Mouse (Mus musculus) heart, embryonic 14.5 days (tissue): ENCODE measurements around the gene Rab34. TPM values are rescaled to one million over a fixed set of nuclear protein-coding genes. Genes with fewer than 3 reads are reported as not detected.
A peak's percentile ranks its signal among the peaks of the same experiment; 100 is the strongest.

Experiments used
- ATAC-seq: fragments of 200-750 bp; cut with Nextera tagmentation; 2 replicates; pipeline ENCODE4 v1.8.0; 2017; ENCODE audit warnings: low read depth, moderate TSS enrichment; ENCODE audit not compliant: insufficient number of reproducible peaks, insufficient read depth, low FRiP score
- H3K27ac ChIP-seq, 2 experiments: fragments of 200-500 bp in 1 of 2; fragments of 300-500 bp in 1 of 2; sonication (generic) in 1 of 2; replicated peaks in 1 of 2; 2 replicates each; pipeline ENCODE4 v1.5.1; 2012 to 2014; ENCODE audit warnings: low read depth in 2 of 2, low read length in 2 of 2, control low read depth in 1 of 2, mild to moderate bottlenecking in 1 of 2, mixed read lengths in 1 of 2; ENCODE audit not compliant: control insufficient read depth in 1 of 2, insufficient read depth in 1 of 2
- H3K27me3 ChIP-seq: fragments of 300-500 bp; sonication (generic); 2 replicates; pipeline ENCODE4 v1.6.1; 2014; ENCODE audit warnings: mild to moderate bottlenecking, low read length, control low read depth; ENCODE audit not compliant: control insufficient read depth, insufficient read depth
- H3K36me3 ChIP-seq: fragments of 300-500 bp; sonication (generic); 2 replicates; pipeline ENCODE4 v1.6.1; 2014; ENCODE audit warnings: mild to moderate bottlenecking, control low read depth, low read length, mixed read lengths; ENCODE audit not compliant: control insufficient read depth, insufficient read depth
- H3K4me1 ChIP-seq, 2 experiments: fragments of 200-500 bp in 1 of 2; fragments of 300-500 bp in 1 of 2; sonication (generic) in 1 of 2; 2 replicates each; pipeline ENCODE4 v1.6.1; 2012 to 2014; ENCODE audit warnings: low read length in 2 of 2, control low read depth in 1 of 2, mixed read lengths in 1 of 2; ENCODE audit not compliant: control insufficient read depth in 2 of 2, insufficient read depth in 2 of 2
- H3K4me2 ChIP-seq: fragments of 300-500 bp; sonication (generic); 2 replicates; pipeline ENCODE4 v1.6.1; 2014; ENCODE audit warnings: mild to moderate bottlenecking, low read length
- H3K4me3 ChIP-seq, 2 experiments: fragments of 200-500 bp in 1 of 2; fragments of 300-500 bp in 1 of 2; sonication (generic) in 1 of 2; 2 replicates each; pipeline ENCODE4 v1.5.1; 2012 to 2014; ENCODE audit warnings: low read length in 2 of 2, mild to moderate bottlenecking in 2 of 2, control low read depth in 1 of 2, low read depth in 1 of 2, moderate library complexity in 1 of 2; ENCODE audit not compliant: control insufficient read depth in 1 of 2, insufficient read depth in 1 of 2
- H3K9ac ChIP-seq: fragments of 300-500 bp; sonication (generic); 2 replicates; pipeline ENCODE4 v1.6.1; 2014; ENCODE audit warnings: mild to moderate bottlenecking, low read length
- H3K9me3 ChIP-seq: fragments of 300-500 bp; sonication (generic); 2 replicates; pipeline ENCODE4 v1.6.1; 2016; ENCODE audit warnings: low read length, control low read depth; ENCODE audit not compliant: control insufficient read depth
- WGBS: fragments of 180-500 bp; shearing (Covaris S2); extraction: QIAGEN DNeasy Blood & Tissue Kit; methylation state at CpG from one replicate; pipeline ENCODE4 v1.1.7; 2014; 5-methylcytosine and 5-hydroxymethylcytosine counted together
- polyA plus RNA-seq: library from polyadenylated mRNA; unstranded; fragments of >200 nt; fragmentation: Nextera tagmentation; extraction: Ambion mirVana; gene quantifications from 2 replicates; pipeline ENCODE4 v1.2.1, GENCODE M21; 2014

Rab34 gene
- polyA plus RNA-seq, 1 experiment from 2014 or later = 61.8 TPM

DNA sequence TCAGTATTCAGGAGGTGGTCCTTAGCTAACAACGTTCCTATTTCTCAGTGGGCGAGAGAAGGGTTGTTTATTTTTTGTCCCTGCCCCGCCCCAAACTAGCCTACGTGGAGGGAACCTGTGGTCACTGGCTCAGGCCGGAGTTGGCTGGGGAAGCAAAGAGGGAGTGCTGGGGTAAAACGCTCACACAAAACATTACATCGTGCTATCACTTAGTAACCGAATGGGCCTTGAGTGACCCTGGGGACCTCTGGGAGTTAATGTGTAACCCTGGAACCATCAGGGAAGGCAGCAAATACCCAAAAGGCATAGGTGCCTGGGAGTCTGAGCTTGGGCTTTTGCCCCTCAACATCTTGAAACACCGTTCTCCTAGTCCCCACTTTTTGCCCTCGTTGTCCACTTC, 10.8 kb upstream of the Rab34 start:
- no peak for ATAC-seq
- no peaks in the 10 kb centered on the region for H3K27me3 ChIP-seq
- H3K4me3 ChIP-seq = peak overlapping the region; percentile 67 to 80
- peak overlapping the region; percentile 96 for H3K4me2 ChIP-seq
- peaks cover 33% of the 10 kb centered on the region for H3K36me3 ChIP-seq
- H3K9me3 ChIP-seq = no peaks in the 10 kb centered on the region
- WGBS = under 1% methylated on average over 10 of the region's 10 CpGs
- peak overlapping the region; percentile 48 to 92 for H3K27ac ChIP-seq
- H3K4me1 ChIP-seq = peaks cover 11 to 35% of the 10 kb centered on the region in 2 experiments
- peak overlapping the region; percentile 79 for H3K9ac ChIP-seq

DNA sequence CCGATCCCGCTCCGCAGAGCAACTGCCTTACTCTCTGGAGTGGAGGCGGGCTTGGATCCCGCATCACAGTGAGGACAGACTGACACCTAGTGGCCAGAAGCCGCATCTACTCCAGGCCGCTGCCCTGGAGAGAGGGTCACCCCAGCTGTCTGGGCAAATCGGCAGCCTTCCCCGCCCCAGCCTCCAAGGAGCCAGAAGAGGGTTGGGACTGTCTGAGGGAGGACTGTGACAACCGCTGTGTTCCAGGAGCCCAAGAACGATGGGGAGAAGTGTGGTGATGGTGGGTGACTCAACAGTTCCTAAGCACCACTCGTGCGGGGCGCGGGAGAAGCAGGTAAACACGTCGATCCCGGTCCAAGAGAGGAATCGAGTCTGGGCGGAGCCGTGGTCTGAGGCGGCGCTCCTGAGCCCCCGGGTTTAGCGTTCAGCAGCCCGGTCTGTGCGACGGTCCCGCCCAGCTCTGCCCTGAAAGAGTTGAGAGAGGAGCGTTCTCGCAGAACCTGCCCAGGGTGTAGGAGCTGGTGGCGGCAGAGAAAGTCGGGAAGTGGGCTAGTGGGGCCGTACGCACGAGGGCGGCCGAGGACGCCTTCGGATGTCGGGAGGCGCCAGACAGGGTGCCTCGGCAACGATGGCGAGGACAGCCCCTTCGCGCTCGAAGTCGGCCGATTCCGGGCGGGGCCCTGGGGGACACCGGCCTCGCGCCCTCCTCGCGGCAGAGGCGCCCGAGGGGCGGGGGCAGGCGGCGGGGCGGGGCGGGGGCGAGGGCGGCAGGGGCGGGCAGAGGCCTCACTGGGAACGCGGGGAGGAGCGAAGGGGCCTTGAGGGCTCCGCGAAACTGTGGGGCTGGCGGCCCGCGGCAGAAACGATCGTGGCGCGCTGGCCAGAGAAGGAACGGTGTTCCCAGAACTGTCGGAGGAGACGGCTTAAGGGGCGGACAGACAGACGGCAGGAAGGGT, 10.0 kb upstream of the Rab34 start:
- H3K4me2 ChIP-seq = peak overlapping the region; percentile 96
- ATAC-seq = peak; percentile 74
- peak overlapping the region; percentile 92 to 96 for H3K27ac ChIP-seq
- peak overlapping the region; percentile 79 for H3K9ac ChIP-seq
- under 1% methylated on average over 70 of the region's 84 CpGs for WGBS
- H3K4me3 ChIP-seq = peak overlapping the region; percentile 67 to 83
- peaks cover 33% of the 10 kb centered on the region for H3K36me3 ChIP-seq
- no peaks in the 10 kb centered on the region for H3K9me3 ChIP-seq
- peaks cover 11 to 35% of the 10 kb centered on the region in 2 experiments for H3K4me1 ChIP-seq
- H3K27me3 ChIP-seq = no peaks in the 10 kb centered on the region

DNA sequence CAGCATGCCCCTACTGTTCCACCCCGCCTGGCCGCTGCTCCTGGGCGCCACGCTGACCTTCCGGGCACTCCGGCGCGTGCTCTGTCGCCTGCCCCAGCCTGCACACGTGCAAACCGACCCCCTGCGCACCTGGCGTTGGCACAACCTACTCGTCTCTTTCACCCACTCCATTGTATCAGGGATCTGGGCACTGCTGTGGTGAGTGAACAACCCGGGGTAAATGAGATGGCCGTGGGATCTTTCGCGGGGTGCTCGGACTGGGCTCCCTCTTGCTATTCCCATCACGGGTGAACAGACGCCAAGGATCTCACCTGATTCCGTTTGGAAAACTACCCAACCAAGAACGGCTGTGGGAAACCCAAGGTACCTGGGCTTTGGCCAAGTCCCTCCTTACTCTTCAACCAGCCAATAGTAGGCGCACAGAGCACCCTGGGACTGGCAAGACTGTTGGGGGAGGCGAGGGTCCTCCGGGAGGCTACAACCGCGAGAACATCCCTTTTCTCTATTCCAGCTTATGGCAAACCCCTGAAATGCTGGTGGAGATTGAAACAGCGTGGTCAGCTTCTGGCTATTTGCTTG, 9.3 kb upstream of the Rab34 start:
- Histone ChIP-seq H3K4me2 (peak overlapping the region; percentile 96), H3K4me3 (peak overlapping the region; percentile 67 to 83), H3K4me1 (peaks cover 13 to 37% of the 10 kb centered on the region in 2 experiments), H3K27ac (peak overlapping the region; percentile 92 to 96), H3K9me3 (no peaks in the 10 kb centered on the region), H3K27me3 (no peaks in the 10 kb centered on the region), H3K36me3 (peaks cover 33% of the 10 kb centered on the region), H3K9ac (peak overlapping the region; percentile 79)
- under 1% methylated on average over 29 of the region's 29 CpGs for WGBS
- ATAC-seq = peak; percentile 15

DNA sequence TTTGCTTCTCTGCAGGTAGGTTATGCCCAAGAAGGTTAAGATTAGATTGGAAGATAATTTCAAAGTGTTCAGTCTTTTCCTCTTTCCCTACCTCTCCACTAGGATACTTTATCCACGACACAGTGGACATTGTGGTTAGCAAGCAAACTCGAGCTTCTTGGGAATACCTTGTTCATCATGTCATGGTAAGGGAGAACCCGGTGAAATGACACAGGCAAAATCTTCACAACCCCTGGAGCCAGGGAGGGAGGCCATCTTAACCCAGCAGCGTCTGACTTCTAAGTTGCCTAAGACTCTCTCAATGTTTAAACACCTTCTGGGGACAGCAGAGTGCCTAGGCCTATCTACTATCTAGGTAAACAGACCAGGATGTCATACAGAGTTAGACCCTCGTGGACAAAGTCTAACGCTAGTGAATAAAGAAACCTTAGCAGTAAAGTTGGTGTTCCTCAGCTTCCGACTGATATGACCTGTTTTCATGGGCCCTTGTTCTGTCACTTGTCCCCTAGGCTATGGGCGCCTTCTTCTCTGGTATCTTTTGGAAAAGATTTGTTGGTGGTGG, 8.7 kb upstream of the Rab34 start:
- peaks cover 33% of the 10 kb centered on the region for H3K36me3 ChIP-seq
- no peaks in the 10 kb centered on the region for H3K9me3 ChIP-seq
- H3K9ac ChIP-seq = peak overlapping the region; percentile 79
- peaks cover 13 to 40% of the 10 kb centered on the region in 2 experiments for H3K4me1 ChIP-seq
- peak overlapping the region in 1 of 2 experiments; percentile 92; a peak in 2 of 4 replicates for H3K27ac ChIP-seq
- ATAC-seq = no peak
- WGBS = 32% methylated on average over 8 of the region's 8 CpGs
- peak overlapping the region; percentile 96 for H3K4me2 ChIP-seq
- H3K4me3 ChIP-seq = peak overlapping the region; percentile 67 to 83
- no peaks in the 10 kb centered on the region for H3K27me3 ChIP-seq

DNA sequence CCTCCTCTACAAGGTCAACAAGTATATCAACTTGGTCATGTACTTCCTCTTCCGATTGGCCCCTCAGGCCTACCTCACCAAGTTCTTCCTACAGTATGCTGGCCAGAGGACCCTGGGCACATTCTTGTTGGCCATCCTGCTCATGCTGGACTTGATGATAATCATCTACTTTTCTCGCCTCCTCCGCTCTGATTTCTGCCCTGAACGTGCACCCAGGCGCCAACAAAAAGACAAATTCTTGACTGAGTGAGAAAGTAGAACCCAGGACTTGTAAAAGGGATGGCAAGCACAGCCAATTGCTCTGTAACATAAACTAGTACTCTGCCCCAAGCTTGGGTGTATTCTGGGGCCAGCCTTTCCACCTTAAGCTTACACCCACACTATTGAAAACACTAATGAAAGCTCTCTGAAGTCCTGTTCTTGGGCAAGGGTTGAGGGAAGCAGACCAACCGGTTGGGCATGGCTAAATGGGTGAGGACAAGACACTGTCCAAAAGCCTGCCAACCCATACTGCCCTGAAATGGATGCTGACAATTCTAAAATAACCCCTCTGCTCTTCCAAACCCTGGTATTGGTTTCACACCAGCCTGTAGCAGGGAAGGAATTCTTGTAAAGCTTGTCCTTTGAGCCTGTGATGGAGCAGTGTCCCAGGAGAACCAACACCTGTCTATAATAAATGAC, 8.0 kb upstream of the Rab34 start:
- peaks cover 13 to 40% of the 10 kb centered on the region in 2 experiments for H3K4me1 ChIP-seq
- H3K4me3 ChIP-seq = no peak overlapping the region
- WGBS = 57% methylated on average over 6 of the region's 6 CpGs

DNA sequence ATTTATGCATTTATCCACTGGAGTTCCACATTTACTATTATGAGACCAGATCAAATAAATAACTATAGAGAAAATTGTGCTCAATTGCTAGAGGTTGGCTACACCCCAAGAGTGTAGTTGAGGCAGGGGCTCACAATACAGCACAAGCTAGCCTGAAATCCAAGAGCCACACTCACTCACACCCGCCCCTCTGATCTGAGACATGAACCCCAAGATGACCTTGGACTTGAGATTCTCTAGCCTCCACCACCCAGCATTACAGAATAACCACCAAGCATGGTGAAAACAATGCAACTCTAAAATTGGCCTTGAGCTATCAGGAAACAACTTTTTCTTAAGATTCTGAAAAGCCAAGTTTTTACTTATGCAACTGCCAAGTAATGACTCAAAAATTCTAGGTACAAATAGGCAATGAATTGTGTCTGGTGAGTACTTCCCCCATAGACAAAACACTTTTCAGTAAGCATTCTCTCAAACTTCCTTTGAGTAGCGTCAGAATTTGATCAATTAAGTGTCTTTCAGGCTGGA, 6.3 kb upstream of the Rab34 start:
- Histone ChIP-seq H3K27ac (no peak overlapping the region), H3K9ac (peak overlapping the region; percentile 88), H3K27me3 (no peaks in the 10 kb centered on the region), H3K36me3 (peaks cover 33% of the 10 kb centered on the region), H3K4me3 (peak overlapping the region; percentile 28 to 81), H3K9me3 (no peaks in the 10 kb centered on the region), H3K4me2 (peak overlapping the region; percentile 65), H3K4me1 (peaks cover 13 to 40% of the 10 kb centered on the region in 2 experiments)
- WGBS = 46% methylated on average over 2 of the region's 2 CpGs
- no peak for ATAC-seq

More for the DNA sequence above, 8.0 kb upstream of the Rab34 start:
- no peaks in the 10 kb centered on the region for H3K27me3 ChIP-seq
- H3K9ac ChIP-seq = no peak overlapping the region
- no peak overlapping the region for H3K4me2 ChIP-seq
- no peak for ATAC-seq
- H3K36me3 ChIP-seq = peaks cover 33% of the 10 kb centered on the region
- H3K9me3 ChIP-seq = no peaks in the 10 kb centered on the region
- H3K27ac ChIP-seq = 0 out of 4 replicates have a peak overlapping the region, but pooled peaks of 1 of the 2 experiments have one; percentile 17

DNA sequence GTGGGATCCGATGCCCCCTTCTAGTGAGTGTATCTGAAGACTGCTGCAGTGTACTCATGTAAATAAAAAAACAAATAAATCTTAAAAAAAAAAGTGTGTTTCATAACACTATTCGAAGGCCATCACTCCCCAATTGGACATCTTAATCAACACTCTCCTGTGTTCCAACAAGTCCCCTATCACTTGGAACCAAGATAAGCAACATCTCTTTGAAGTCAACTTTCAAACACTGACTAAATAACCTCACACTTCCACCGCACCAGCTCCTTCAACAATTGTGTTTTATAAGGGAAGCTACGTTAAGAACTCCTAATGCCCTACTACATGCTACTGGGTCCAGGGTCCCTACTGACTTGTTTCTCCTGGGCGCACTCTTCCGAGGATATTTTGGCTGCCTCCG, 5.8 kb upstream of the Rab34 start:
- 2% methylated on average over 7 of the region's 7 CpGs for WGBS
- ATAC-seq = no peak
- peaks cover 33% of the 10 kb centered on the region for H3K36me3 ChIP-seq

More for the DNA sequence above, 5.8 kb upstream of the Rab34 start:
- peak overlapping the region; percentile 81 to 91 for H3K4me3 ChIP-seq
- H3K4me1 ChIP-seq = peaks cover 13 to 38% of the 10 kb centered on the region in 2 experiments
- no peaks in the 10 kb centered on the region for H3K9me3 ChIP-seq
- peak overlapping the region; percentile 65 for H3K4me2 ChIP-seq
- peak overlapping the region; percentile 88 for H3K9ac ChIP-seq
- 0 out of 4 replicates have a peak overlapping the region, but pooled peaks of 1 of the 2 experiments have one; percentile 85 for H3K27ac ChIP-seq
- H3K27me3 ChIP-seq = no peaks in the 10 kb centered on the region
